Mouse (Mus musculus) brain, adult 2 months (tissue): ENCODE data around the gene Cd160.

Source experiments
- DNase-seq: peaks from one replicate; pipeline ENCODE4 v3.0.0; 2011; ENCODE audit warnings: low read depth, low spot score

Cd160 gene

DNA sequence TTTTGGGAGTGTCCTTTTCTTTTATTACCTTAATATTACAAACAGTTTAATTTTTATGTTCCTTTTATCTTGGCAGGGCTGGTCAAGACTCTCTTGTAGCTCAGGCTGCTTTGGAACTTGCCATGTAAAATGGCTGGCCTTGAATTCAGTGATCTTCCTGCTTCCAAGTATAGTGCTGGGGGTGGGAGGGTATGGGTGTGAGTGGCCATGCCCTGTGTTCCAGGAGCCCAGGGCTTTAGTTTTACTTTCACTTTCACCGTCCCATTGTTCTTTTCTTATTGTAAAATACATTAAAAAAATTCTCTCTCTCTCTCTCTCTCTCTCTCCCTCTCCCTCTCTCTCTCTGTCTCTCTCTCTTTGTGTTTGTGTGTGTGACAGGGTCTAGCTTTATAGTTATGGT is 64.6 kb downstream of the Cd160 start:
- DNase-seq: no peak

DNA sequence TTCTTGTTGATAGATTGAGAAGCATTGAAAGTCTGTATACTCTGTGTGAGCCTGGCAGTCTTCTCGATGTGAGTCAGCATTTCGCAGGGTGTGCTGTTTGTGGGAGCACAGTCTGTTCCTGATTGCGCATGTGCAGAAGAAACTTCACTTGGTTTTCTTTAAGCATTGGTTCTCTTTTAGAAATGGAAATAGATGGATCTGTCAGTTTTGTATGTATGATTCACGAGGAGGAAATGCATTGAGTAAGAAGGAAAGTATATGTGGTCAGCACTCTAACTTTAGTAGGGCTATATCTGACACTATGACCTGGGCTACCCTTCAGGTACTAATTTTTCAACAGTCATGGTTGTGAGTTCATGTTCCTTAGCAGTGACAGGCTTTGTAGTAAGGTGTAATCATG is 69.5 kb downstream of the Cd160 start:
- peak; percentile 77 for DNase-seq

DNA sequence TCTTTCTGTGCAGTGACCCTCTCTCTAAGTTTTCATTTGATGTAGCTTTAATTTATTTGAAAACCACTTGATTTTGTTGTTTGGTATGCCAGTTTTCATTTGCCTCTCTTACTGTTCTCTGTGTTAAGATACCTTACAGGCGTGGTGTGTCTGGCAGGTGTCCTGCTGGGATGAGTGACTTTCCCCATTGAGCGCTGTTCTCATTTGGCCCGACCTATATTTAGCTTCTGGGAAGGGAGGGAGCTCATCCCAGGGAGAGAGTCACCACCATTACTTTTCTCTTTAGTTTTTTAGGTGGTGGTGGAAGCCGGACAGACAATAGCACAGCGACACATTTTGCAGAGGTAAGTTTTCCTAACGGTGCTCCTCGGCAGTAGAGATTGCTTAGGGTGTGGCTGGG is 71.5 kb downstream of the Cd160 start:
- peak; percentile 67 for DNase-seq

- DNase-seq: no peak
Measured at GRCm38 (mm10) chr3:96755935-96756334, 73.2 kb downstream of the Cd160 start.
